Mouse (Mus musculus): ENCODE measurements around the gene Mgea5.

The Mgea5 gene

DNA sequence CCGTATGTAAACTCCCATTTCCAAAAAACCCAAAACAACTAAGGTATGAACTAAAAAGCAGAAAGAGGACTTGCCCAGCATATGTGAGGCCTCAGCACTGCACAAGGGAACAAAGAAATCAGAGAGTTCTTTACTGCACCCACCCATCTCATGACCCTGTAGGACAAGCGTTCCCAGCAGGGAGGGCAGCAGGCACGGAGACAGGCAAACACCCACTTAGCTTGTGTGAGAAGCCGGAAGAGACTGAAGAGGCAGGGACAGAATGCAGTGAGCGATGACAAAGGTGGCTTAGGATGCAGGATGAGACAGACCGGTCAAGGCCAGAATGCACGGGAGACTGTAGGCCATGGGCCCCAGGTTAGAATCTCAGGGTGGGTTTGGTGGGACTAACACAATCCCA lies 52.0 kb downstream of the Mgea5 start:
- no peak for DNase-seq (ENCODE audit: low spot score in 2 of 2)

DNA sequence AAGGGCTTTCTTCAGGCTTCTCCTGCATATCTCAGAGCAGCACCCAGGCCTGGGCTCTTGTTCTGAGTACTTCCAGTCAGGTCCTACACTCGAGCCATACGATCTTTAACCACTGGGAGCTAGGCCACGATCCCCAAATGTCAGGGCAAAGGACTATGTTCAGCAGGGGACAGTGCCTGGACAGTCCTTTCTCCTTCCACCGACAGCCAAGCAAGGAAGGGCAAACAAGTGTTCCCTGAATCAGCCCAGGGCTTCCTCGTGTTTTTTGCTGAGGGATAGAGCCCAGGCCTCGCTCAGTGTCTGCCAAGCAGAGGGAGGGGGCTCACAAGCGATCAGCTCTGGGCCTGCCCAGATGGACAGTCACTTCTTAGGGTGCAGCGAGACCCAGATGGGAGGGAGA lies 53.6 kb downstream of the Mgea5 start:
- DNase-seq (ENCODE audit: low spot score in 2 of 2): no peak

- DNase-seq (ENCODE audit: low spot score in 2 of 2): no peak
Measured at GRCm38 (mm10) chr19:45727231-45727630, 56.4 kb downstream of the Mgea5 start.

DNA sequence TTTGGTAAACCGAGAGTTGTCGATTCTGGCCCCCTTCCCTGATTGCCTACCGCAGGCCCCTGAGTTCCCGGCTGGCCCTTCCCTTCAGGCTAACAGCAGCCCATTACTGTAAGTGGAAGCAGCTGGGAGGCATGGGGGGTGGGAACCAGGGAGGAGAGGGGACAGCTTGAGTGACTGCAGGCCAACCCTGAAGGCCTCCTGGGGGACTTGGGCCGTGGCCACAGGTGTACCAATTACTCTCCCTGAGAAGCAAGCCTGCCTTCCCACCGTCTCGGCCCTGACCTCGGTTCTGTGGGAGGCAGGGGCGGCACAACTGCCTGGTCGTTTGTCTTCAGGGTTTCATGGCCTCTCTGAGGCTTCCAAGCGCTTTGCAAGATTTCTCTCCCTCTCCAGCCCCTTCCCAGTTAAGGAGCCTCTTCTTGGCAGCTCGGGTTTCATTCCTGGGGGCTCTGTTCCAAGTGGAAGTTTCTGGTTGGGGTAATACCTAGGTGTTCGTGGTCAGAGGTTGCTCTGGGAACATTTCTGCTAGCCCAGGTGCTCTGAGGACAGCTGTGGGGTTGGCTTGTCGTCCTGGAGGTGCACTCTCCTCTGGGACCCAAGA lies 57.9 kb downstream of the Mgea5 start:
- no peak for DNase-seq (ENCODE audit: low spot score in 2 of 2)

GRCm38 (mm10) chr19:45722188-45722587 lies 61.4 kb downstream of the Mgea5 start:
- no peak for DNase-seq (ENCODE audit: low spot score in 2 of 2)

DNA sequence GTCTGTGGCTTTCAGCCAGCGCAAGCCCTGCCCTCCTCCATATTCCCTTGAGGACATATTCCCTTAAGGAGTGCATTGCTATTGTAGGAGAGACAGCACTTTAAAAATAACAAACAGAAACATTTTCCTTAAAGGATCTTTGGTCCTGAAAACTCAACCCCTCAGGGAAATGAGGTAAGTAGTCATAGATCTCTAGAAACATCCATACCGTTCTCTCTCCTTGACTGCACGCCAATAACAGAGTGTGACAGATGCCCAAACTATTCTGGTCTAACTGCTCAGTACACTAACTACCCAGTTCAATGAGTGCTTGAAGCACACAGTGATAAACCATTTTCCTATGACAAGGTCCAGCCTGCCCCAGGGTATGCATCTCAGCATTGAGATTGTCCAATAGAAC lies 65.4 kb downstream of the Mgea5 start:
- no peak for DNase-seq (ENCODE audit: low spot score in 2 of 2)

- DNase-seq (ENCODE audit: low spot score in 2 of 2): peak in 1 of 2 experiments; percentile 36
Measured at GRCm38 (mm10) chr19:45717493-45718220, 66.0 kb downstream of the Mgea5 start.

DNA sequence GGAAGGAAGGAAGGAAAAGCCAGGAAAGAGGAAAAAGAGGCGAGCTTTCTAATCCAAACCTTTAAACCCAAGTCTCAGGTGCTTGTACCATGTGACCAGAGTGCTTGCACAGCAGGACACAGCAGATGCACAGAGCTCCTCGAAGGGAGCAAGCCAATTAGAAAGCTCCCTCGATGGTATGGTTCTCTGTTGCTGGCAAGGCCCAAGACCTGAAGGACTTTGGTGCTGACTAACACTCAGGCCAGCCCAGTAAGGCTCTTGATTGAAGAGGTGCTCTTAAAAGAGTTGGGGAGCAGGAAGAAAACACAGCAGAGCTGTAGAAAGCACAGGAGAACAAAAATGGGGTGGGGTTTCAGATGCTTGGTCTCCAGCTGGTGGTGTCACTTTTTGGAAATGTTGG lies 74.9 kb downstream of the Mgea5 start:
- no peak for DNase-seq (ENCODE audit: low spot score in 2 of 2)

All from frontal cortex, postnatal 14 days (tissue).